Mouse (Mus musculus): ENCODE data around the gene Ifnk. TPM values are rescaled to one million over a fixed set of nuclear protein-coding genes. Genes with fewer than 3 reads are reported as not detected.

Ifnk gene
- polyA plus RNA-seq, 1 experiment: not detected

DNA sequence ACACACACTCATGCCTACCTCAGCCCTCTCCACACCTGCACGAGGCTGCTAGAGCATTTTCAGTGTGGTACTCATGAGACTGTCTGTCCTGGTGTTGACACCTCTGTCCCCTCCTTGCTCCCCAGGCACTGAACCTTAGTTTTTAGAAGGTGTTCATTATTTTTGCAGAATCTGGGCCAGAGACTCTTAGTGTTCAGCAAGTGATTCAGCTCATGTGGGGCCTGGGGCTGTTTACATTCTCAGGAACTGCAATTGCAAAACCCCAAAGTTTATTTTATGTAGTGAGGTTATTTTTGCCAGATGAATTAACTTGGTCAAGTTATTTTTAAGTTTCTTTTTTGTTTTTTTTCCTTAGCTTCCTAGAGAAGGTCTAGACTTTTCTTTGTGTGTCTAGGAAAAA, 21.7 kb downstream of the Ifnk start:
- Histone ChIP-seq H3K27me3 (ENCODE audit: control insufficient read depth, insufficient read depth, low read length) (no peaks in the 10 kb centered on the region), H3K4me1 (ENCODE audit: control insufficient read depth, insufficient read depth, low read length) (no peaks in the 10 kb centered on the region), H3K27ac (ENCODE audit: insufficient read depth, low read length) (no peak overlapping the region), H3K4me3 (replicated peaks; ENCODE audit: insufficient read depth, low read depth, low read length) (no peak overlapping the region)
- no peak for DNase-seq
- 72% methylated on average over 1 of the region's 1 CpGs for WGBS
- no peak for TF ChIP-seq CTCF (IDR thresholded peaks at IDR 0.05; ENCODE audit: borderline replicate concordance, insufficient read depth, low read depth, low read length)
- no peak for TF ChIP-seq POLR2A (IDR thresholded peaks at IDR 0.05; ENCODE audit: borderline replicate concordance, insufficient read depth, low read length)

DNA sequence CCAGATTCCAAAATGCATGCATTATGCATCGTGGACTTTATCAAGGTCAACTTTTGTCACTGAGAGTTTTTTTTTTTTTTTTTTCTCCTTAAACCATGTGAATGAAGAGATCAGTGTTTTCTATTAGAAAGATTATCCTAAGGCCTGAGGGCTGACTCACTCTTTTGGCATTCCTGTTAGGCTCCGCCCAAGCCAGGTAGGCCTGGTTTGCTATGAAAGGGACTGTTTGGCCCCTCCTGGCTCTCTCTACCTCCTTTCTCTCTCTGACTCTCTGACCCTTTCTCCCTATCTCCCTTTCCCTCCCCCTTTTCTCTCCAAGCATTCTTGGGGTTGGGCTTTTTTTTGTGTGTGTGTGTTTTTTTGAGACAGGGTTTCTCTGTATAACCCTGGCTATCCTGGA, 23.7 kb downstream of the Ifnk start:
- no peaks in the 10 kb centered on the region for H3K4me1 ChIP-seq (ENCODE audit: control insufficient read depth, insufficient read depth, low read length)
- no peaks in the 10 kb centered on the region for H3K27me3 ChIP-seq (ENCODE audit: control insufficient read depth, insufficient read depth, low read length)
- WGBS: 89% methylated on average over 2 of the region's 2 CpGs
- TF ChIP-seq POLR2A (IDR thresholded peaks at IDR 0.05; ENCODE audit: borderline replicate concordance, insufficient read depth, low read length): no peak
- no peak for TF ChIP-seq CTCF (IDR thresholded peaks at IDR 0.05; ENCODE audit: borderline replicate concordance, insufficient read depth, low read depth, low read length)
- no peak overlapping the region for H3K4me3 ChIP-seq (replicated peaks; ENCODE audit: insufficient read depth, low read depth, low read length)
- no peak overlapping the region for H3K27ac ChIP-seq (ENCODE audit: insufficient read depth, low read length)
- DNase-seq: no peak

DNA sequence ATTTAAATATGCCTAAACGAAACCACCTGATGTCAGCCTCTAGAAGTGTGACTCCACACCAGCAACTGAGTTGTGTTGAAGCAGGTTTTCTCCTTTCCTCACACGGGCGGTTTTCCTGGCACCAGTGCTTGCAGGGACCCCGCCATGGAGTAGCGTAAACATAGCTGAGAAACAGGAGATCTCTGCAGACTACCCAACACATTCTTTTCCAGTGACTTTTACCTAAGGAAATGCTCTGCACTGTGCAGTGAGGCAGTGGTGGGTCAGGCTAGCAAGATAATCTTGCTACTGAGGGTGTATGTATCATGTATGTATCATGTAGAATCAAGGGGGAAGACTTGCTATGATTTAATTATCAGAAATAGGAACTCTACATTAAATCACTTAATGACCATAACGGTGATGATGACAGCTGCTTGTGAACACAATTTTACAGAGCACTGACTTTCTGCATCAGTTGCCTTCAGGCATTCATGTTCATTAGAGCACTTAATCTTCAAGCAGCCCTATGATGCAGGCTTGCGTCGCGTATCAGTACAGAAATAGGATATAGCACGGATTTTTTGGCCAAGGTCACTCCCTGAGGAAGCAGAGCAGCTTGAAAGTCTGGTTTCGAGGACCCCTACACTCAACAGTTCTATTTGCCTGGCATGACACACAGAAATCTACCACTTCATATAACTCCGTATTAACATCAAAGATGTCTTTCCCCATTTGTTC, 26.2 kb downstream of the Ifnk start:
- 32% methylated on average over 12 of the region's 12 CpGs for WGBS
- Histone ChIP-seq H3K27ac (ENCODE audit: insufficient read depth, low read length) (no peak overlapping the region), H3K4me1 (ENCODE audit: control insufficient read depth, insufficient read depth, low read length) (no peaks in the 10 kb centered on the region), H3K4me3 (replicated peaks; ENCODE audit: insufficient read depth, low read depth, low read length) (no peak overlapping the region), H3K27me3 (ENCODE audit: control insufficient read depth, insufficient read depth, low read length) (no peaks in the 10 kb centered on the region)
- no peak for DNase-seq
- TF ChIP-seq POLR2A (IDR thresholded peaks at IDR 0.05; ENCODE audit: borderline replicate concordance, insufficient read depth, low read length): no peak
- TF ChIP-seq CTCF (IDR thresholded peaks at IDR 0.05; ENCODE audit: borderline replicate concordance, insufficient read depth, low read depth, low read length): no peak

DNA sequence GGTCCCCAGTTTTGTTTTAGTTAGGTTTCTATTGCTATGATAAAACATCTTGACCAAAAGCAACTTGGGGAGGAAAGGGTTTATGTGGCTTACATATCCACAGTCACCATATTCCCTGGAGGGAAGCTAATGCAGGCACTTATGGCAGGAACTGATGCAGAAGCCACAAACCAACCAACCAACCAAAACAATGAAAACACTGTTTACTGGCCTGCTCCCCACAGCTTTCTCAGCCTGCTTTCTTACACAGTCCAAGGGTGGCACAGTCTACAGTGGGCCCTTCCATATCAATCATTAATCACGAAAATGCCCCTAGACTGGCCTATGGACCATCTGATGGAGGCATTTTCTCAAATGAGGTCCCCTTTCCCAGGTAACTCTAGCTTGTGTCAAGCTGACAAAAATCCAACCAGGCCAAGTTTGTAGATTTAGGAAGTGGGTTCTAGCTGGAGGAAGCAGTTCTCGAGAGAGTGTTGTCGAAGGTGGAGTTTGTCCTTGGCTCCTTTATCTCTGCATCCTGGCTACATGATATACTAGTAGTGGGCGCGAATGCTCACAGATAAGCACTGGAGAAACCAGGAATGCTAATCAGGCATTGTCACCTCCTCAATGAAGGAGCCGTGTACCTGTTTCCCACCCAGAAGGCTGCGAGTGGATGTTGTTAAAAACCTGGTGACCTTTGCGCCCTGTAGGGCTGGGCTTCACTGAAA, 35.9 kb downstream of the Ifnk start:
- no peaks in the 10 kb centered on the region for H3K4me1 ChIP-seq (ENCODE audit: control insufficient read depth, insufficient read depth, low read length)
- no peaks in the 10 kb centered on the region for H3K27me3 ChIP-seq (ENCODE audit: control insufficient read depth, insufficient read depth, low read length)
- DNase-seq: no peak
- no peak for TF ChIP-seq CTCF (IDR thresholded peaks at IDR 0.05; ENCODE audit: borderline replicate concordance, insufficient read depth, low read depth, low read length)
- TF ChIP-seq POLR2A (IDR thresholded peaks at IDR 0.05; ENCODE audit: borderline replicate concordance, insufficient read depth, low read length): no peak
- H3K27ac ChIP-seq (ENCODE audit: insufficient read depth, low read length): no peak overlapping the region
- 93% methylated on average over 8 of the region's 8 CpGs for WGBS
- no peak overlapping the region for H3K4me3 ChIP-seq (replicated peaks; ENCODE audit: insufficient read depth, low read depth, low read length)

DNA sequence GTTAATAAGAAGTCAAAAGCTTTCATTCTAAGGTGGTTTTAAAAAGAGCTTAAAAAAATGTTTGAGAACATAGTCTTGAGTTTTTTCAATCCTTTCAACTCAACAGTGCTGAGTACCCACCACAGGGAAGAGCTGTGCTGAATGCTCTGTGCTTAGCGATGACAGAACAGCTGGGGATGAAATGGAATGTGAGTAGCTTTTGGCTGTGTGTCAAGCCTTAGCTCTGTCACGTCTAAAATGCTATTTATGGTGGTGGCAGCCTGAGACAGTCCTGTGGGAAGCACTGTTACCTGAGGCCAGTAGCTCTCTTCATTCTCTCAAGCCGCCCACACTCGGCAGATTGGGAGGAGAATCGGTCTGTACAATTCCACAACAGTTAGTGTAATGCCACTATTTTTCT, 37.9 kb downstream of the Ifnk start:
- no peak overlapping the region for H3K27ac ChIP-seq (ENCODE audit: insufficient read depth, low read length)
- no peaks in the 10 kb centered on the region for H3K27me3 ChIP-seq (ENCODE audit: control insufficient read depth, insufficient read depth, low read length)
- DNase-seq: no peak
- TF ChIP-seq POLR2A (IDR thresholded peaks at IDR 0.05; ENCODE audit: borderline replicate concordance, insufficient read depth, low read length) (no peak), CTCF (IDR thresholded peaks at IDR 0.05; ENCODE audit: borderline replicate concordance, insufficient read depth, low read depth, low read length) (no peak)
- WGBS: 49% methylated on average over 5 of the region's 5 CpGs
- no peak overlapping the region for H3K4me3 ChIP-seq (replicated peaks; ENCODE audit: insufficient read depth, low read depth, low read length)
- no peaks in the 10 kb centered on the region for H3K4me1 ChIP-seq (ENCODE audit: control insufficient read depth, insufficient read depth, low read length)

DNA sequence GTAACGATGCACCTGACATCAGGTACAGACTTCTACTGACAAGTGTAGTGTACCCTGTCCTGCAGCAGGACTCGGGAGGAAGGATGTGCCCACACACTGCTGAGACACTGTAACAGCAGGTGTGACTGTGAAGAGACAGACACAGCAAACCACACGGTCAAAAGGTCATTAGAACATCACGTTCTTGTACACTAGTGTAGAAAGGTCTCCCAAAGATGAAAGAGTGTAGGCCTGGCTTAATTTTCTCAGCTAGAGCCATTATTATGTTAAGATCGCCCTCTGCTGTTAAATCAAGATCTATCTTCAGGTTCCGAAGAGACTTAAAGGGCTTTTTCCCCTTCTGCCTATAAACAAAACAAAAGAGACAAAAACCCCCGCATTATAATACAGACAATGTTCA, 40.9 kb downstream of the Ifnk start:
- TF ChIP-seq POLR2A (IDR thresholded peaks at IDR 0.05; ENCODE audit: borderline replicate concordance, insufficient read depth, low read length) (no peak), CTCF (IDR thresholded peaks at IDR 0.05; ENCODE audit: borderline replicate concordance, insufficient read depth, low read depth, low read length) (no peak)
- DNase-seq: no peak
- WGBS: 39% methylated on average over 7 of the region's 7 CpGs
- H3K4me1 ChIP-seq (ENCODE audit: control insufficient read depth, insufficient read depth, low read length): no peaks in the 10 kb centered on the region
- no peak overlapping the region for H3K4me3 ChIP-seq (replicated peaks; ENCODE audit: insufficient read depth, low read depth, low read length)
- H3K27ac ChIP-seq (ENCODE audit: insufficient read depth, low read length): no peak overlapping the region
- H3K27me3 ChIP-seq (ENCODE audit: control insufficient read depth, insufficient read depth, low read length): no peaks in the 10 kb centered on the region

DNA sequence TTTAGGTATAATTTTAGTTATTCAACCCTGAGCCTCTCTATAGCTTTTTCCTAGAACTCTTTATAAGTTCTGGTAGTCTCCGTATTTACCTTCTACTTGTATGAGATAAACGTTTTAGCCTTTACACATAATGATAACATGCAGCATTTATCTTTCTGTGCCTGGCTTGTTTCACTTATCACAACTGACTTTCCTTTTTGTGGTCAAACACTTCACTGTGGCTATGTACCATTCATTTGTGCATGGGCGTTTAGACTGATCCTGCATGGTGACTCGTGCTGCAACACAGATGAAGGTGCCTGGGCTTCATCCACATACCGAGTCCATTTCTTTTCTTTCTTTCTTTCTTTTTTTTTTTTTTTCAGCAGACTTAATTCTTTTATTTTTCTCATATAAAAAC, 49.8 kb downstream of the Ifnk start:
- 99% methylated on average over 5 of the region's 5 CpGs for WGBS
- no peaks in the 10 kb centered on the region for H3K4me1 ChIP-seq (ENCODE audit: control insufficient read depth, insufficient read depth, low read length)
- TF ChIP-seq CTCF (IDR thresholded peaks at IDR 0.05; ENCODE audit: borderline replicate concordance, insufficient read depth, low read depth, low read length): no peak
- DNase-seq: no peak
- H3K27ac ChIP-seq (ENCODE audit: insufficient read depth, low read length): no peak overlapping the region
- H3K27me3 ChIP-seq (ENCODE audit: control insufficient read depth, insufficient read depth, low read length): no peaks in the 10 kb centered on the region
- no peak overlapping the region for H3K4me3 ChIP-seq (replicated peaks; ENCODE audit: insufficient read depth, low read depth, low read length)

Other genes with a start within 250 kb of the Ifnk start
- 8.5 and 9.5 TPM in 2 replicates for gene Mob3b, start 5.4 kb downstream of the Ifnk start, polyA plus RNA-seq (2012; rRNA removed)
- gene C9orf72, start 74.1 kb downstream of the Ifnk start, polyA plus RNA-seq (2012; rRNA removed): 34.7 and 35.8 TPM in 2 replicates